Mouse (Mus musculus) hindbrain, embryonic 10.5 days (tissue): ENCODE measurements around the gene Nr3c2. TPM values are rescaled to one million over a fixed set of nuclear protein-coding genes. Genes with fewer than 3 reads are reported as not detected.

ENCODE experiments used
- DNase-seq: peaks from one replicate; pipeline ENCODE4 v3.0.0-alpha.2; 2017; ENCODE audit warnings: low spot score
- H3K27ac ChIP-seq: fragments of 300-500 bp; sonication (generic); 2 replicates; pipeline ENCODE4 v1.5.1; 2016; ENCODE audit warnings: mild to moderate bottlenecking, moderate library complexity
- H3K27me3 ChIP-seq: fragments of 300-500 bp; sonication (generic); 2 replicates; pipeline ENCODE4 v1.6.1; 2016; ENCODE audit warnings: mild to moderate bottlenecking; ENCODE audit not compliant: poor library complexity, insufficient read depth, severe bottlenecking
- H3K36me3 ChIP-seq: fragments of 300-500 bp; sonication (generic); 2 replicates; pipeline ENCODE4 v1.6.1; 2016; ENCODE audit warnings: mild to moderate bottlenecking, moderate library complexity
- H3K4me1 ChIP-seq: fragments of 300-500 bp; sonication (generic); replicated peaks from 2 replicates; pipeline ENCODE4 v1.6.1; 2016; ENCODE audit warnings: mild to moderate bottlenecking
- H3K4me3 ChIP-seq: fragments of 300-500 bp; sonication (generic); 2 replicates; pipeline ENCODE4 v1.5.1; 2016; ENCODE audit warnings: mild to moderate bottlenecking, moderate library complexity
- H3K9me3 ChIP-seq: fragments of 300-500 bp; sonication (generic); 2 replicates; pipeline ENCODE4 v1.6.1; 2016; ENCODE audit warnings: mild to moderate bottlenecking, moderate library complexity
- WGBS: fragments of 180-500 bp; shearing (Covaris S2); methylation state at CpG from one replicate; pipeline ENCODE4 v1.1.7; 2016; 5-methylcytosine and 5-hydroxymethylcytosine counted together
- polyA plus RNA-seq: library from polyadenylated mRNA; unstranded; fragments of >200 nt; fragmentation: Nextera tagmentation; extraction: Ambion mirVana; gene quantifications from 2 replicates; pipeline ENCODE4 v1.2.1, GENCODE M21; 2016

Gene Nr3c2
- polyA plus RNA-seq, 1 experiment from 2014 or later: 0.72 TPM

GRCm38 (mm10) chr8:77288492-77288891 is 389.2 kb downstream of the Nr3c2 start:
- Histone ChIP-seq H3K36me3 (no peaks in the 10 kb centered on the region), H3K4me1 (peaks cover 15% of the 10 kb centered on the region; the same call in 1 of the 2 replicates), H3K27ac (no peak overlapping the region), H3K9me3 (no peaks in the 10 kb centered on the region), H3K4me3 (no peak overlapping the region), H3K27me3 (no peaks in the 10 kb centered on the region)
- no peak for DNase-seq
- 95% methylated on average over 12 of the region's 12 CpGs for WGBS

- Histone ChIP-seq H3K4me3 (no peak overlapping the region), H3K9me3 (peaks cover 7% of the 10 kb centered on the region; the same call in 1 of the 2 replicates), H3K36me3 (peaks cover 13% of the 10 kb centered on the region; the same call in 1 of the 2 replicates), H3K4me1 (peaks cover 11% of the 10 kb centered on the region; the same call in 1 of the 2 replicates), H3K27ac (no peak overlapping the region), H3K27me3 (no peaks in the 10 kb centered on the region)
- DNase-seq: no peak
- 54% methylated on average over 4 of the region's 4 CpGs for WGBS
Observed at GRCm38 (mm10) chr8:77292120-77292519, 392.9 kb downstream of the Nr3c2 start.

GRCm38 (mm10) chr8:77292649-77293048 is 393.4 kb downstream of the Nr3c2 start:
- peaks cover 8% of the 10 kb centered on the region; the same call in 1 of the 2 replicates for H3K9me3 ChIP-seq
- peak overlapping the region; percentile 54 for H3K27ac ChIP-seq
- H3K4me1 ChIP-seq: peaks cover 11% of the 10 kb centered on the region; the same call in 1 of the 2 replicates
- peaks cover 17% of the 10 kb centered on the region; the same call in 1 of the 2 replicates for H3K36me3 ChIP-seq
- 51% methylated on average over 11 of the region's 11 CpGs for WGBS
- H3K27me3 ChIP-seq: no peaks in the 10 kb centered on the region
- DNase-seq: no peak
- no peak overlapping the region; the same call in 1 of the 2 replicates for H3K4me3 ChIP-seq

GRCm38 (mm10) chr8:77294599-77294998 is 395.4 kb downstream of the Nr3c2 start:
- no peaks in the 10 kb centered on the region for H3K27me3 ChIP-seq
- H3K27ac ChIP-seq: no peak overlapping the region
- WGBS: 93% methylated on average over 11 of the region's 11 CpGs
- no peak for DNase-seq
- peaks cover 11% of the 10 kb centered on the region; the same call in 1 of the 2 replicates for H3K4me1 ChIP-seq
- H3K4me3 ChIP-seq: no peak overlapping the region
- H3K36me3 ChIP-seq: peaks cover 17% of the 10 kb centered on the region; the same call in 1 of the 2 replicates
- peaks cover 8% of the 10 kb centered on the region; the same call in 1 of the 2 replicates for H3K9me3 ChIP-seq
